Mouse (Mus musculus) heart, postnatal 0 days (tissue): Measurements from ENCODE around the gene Clip3. TPM values are rescaled to one million over a fixed set of nuclear protein-coding genes. Genes with fewer than 3 reads are reported as not detected.

Experiments used
- ATAC-seq: fragments of 200-750 bp; cut with Nextera tagmentation; 2 replicates; pipeline ENCODE4 v1.8.0; 2017; ENCODE audit warnings: low read depth, moderate number of reproducible peaks, moderate library complexity; ENCODE audit not compliant: insufficient read depth
- DNase-seq: peaks from one replicate; pipeline ENCODE4 v3.0.0-alpha.2; 2016; ENCODE audit warnings: low spot score
- H3K27ac ChIP-seq: fragments of 300-500 bp; sonication (generic); 2 replicates; pipeline ENCODE4 v1.5.1; 2014; ENCODE audit warnings: low read depth, mild to moderate bottlenecking
- H3K27me3 ChIP-seq: fragments of 300-500 bp; sonication (generic); 2 replicates; pipeline ENCODE4 v1.6.1; 2014; ENCODE audit warnings: low read length, mixed read lengths; ENCODE audit not compliant: control insufficient read depth, insufficient read depth
- H3K36me3 ChIP-seq: fragments of 300-500 bp; sonication (generic); replicated peaks from 2 replicates; pipeline ENCODE4 v1.6.1; 2014; ENCODE audit warnings: low read length, mixed read lengths; ENCODE audit not compliant: control insufficient read depth, insufficient read depth
- H3K4me1 ChIP-seq: fragments of 300-500 bp; sonication (generic); 2 replicates; pipeline ENCODE4 v1.6.1; 2014; ENCODE audit warnings: antibody characterized with exemption; ENCODE audit not compliant: control insufficient read depth, insufficient read depth
- H3K4me2 ChIP-seq: fragments of 300-500 bp; sonication (generic); 2 replicates; pipeline ENCODE4 v1.6.1; 2014; ENCODE audit warnings: low read depth, mild to moderate bottlenecking, low read length, moderate library complexity
- H3K4me3 ChIP-seq: fragments of 300-500 bp; sonication (generic); 2 replicates; pipeline ENCODE4 v1.5.1; 2014; ENCODE audit warnings: low read depth, low read length
- H3K9ac ChIP-seq: fragments of 300-500 bp; sonication (generic); replicated peaks from 2 replicates; pipeline ENCODE4 v1.6.1; 2014; ENCODE audit warnings: low read depth, low read length, mixed read lengths
- H3K9me3 ChIP-seq: fragments of 300-500 bp; sonication (generic); replicated peaks from 2 replicates; pipeline ENCODE4 v1.6.1; 2016; ENCODE audit warnings: low read length; ENCODE audit not compliant: control insufficient read depth
- CTCF ChIP-seq: IDR thresholded peaks from 2 replicates; pipeline ENCODE4 v1.5.1; 2016; ENCODE audit warnings: antibody characterized with exemption, control low read depth, low read depth
- EP300 ChIP-seq: IDR thresholded peaks from 2 replicates; pipeline ENCODE4 v1.6.1; 2016; ENCODE audit warnings: antibody characterized with exemption, low read depth
- WGBS: fragments of 180-500 bp; shearing (Covaris S2); extraction: QIAGEN DNeasy Blood & Tissue Kit; methylation state at CpG from one replicate; pipeline ENCODE4 v1.1.7; 2014; 5-methylcytosine and 5-hydroxymethylcytosine counted together
- polyA plus RNA-seq: library from polyadenylated mRNA; unstranded; fragments of >200 nt; fragmentation: Nextera tagmentation; extraction: Ambion mirVana; gene quantifications from 2 replicates; pipeline ENCODE4 v1.2.1, GENCODE M21; 2015
- total RNA-seq: library from RNA; depleted of rRNA; stranded (reverse); fragments of >200 nt; gene quantifications from 2 replicates; pipeline ENCODE4 v1.2.3, GENCODE M21; 2014; ENCODE audit warnings: low replicate concordance

Clip3 gene
- total and polyA plus RNA-seq, 2 experiments from 2014 or later: 3.1 to 22.4 TPM

- Histone ChIP-seq H3K36me3 (no peaks in the 10 kb centered on the region), H3K4me1 (peaks cover 19% of the 10 kb centered on the region; the same call in 1 of the 2 replicates), H3K27me3 (no peaks in the 10 kb centered on the region), H3K9ac (no peak overlapping the region), H3K9me3 (no peaks in the 10 kb centered on the region), H3K27ac (no peak overlapping the region), H3K4me2 (no peak overlapping the region), H3K4me3 (no peak overlapping the region)
- no peak for ATAC-seq
- 54% methylated on average over 10 of the region's 10 CpGs for WGBS
- no peak for TF ChIP-seq EP300
- no peak for DNase-seq
These were observed 36.9 kb downstream of the Clip3 start for GRCm38 (mm10) chr7:30328379-30328778.

- 15% methylated on average over 13 of the region's 13 CpGs for WGBS
- DNase-seq: peak; percentile 81
- TF ChIP-seq EP300 (no peak), CTCF (peak; percentile 82)
- Histone ChIP-seq H3K4me3 (0 out of 2 replicates have a peak overlapping the region, but pooled peaks have one; percentile 1), H3K4me1 (peaks cover 26% of the 10 kb centered on the region), H3K4me2 (peak overlapping the region; percentile 34), H3K27ac (no peak overlapping the region), H3K9me3 (no peaks in the 10 kb centered on the region), H3K36me3 (no peaks in the 10 kb centered on the region), H3K9ac (no peak overlapping the region), H3K27me3 (peaks cover 10% of the 10 kb centered on the region)
- peak; percentile 69 for ATAC-seq
These were observed 40.4 kb downstream of the Clip3 start for GRCm38 (mm10) chr7:30331887-30332286.

- WGBS: 51% methylated on average over 18 of the region's 18 CpGs
- no peak for ATAC-seq
- no peaks in the 10 kb centered on the region for H3K9me3 ChIP-seq
These were observed 41.2 kb downstream of the Clip3 start for GRCm38 (mm10) chr7:30332622-30333259.

GRCm38 (mm10) chr7:30333436-30333835, 41.9 kb downstream of the Clip3 start:
- ATAC-seq (peak; percentile 50), DNase-seq (peak; percentile 79)
- H3K36me3 ChIP-seq: no peaks in the 10 kb centered on the region
- H3K4me3 ChIP-seq: no peak overlapping the region
- H3K4me2 ChIP-seq: no peak overlapping the region; the same call in 1 of the 2 replicates
- H3K27me3 ChIP-seq: peaks cover 10% of the 10 kb centered on the region
- H3K27ac ChIP-seq: peak overlapping the region; percentile 16; the same call in 1 of the 2 replicates
- H3K9me3 ChIP-seq: no peaks in the 10 kb centered on the region
- no peak overlapping the region for H3K9ac ChIP-seq
- 7% methylated on average over 4 of the region's 4 CpGs for WGBS
- TF ChIP-seq CTCF (no peak), EP300 (no peak)
- H3K4me1 ChIP-seq: peaks cover 26% of the 10 kb centered on the region

More at GRCm38 (mm10) chr7:30332622-30333259, 41.2 kb downstream of the Clip3 start:
- Histone ChIP-seq H3K9ac (no peak overlapping the region), H3K4me3 (no peak overlapping the region), H3K27ac (peak overlapping the region; percentile 11; the same call in 1 of the 2 replicates), H3K4me2 (peak overlapping the region; percentile 34; the same call in 1 of the 2 replicates), H3K36me3 (no peaks in the 10 kb centered on the region), H3K4me1 (peaks cover 26% of the 10 kb centered on the region), H3K27me3 (peaks cover 10% of the 10 kb centered on the region)
- no peak for DNase-seq
- TF ChIP-seq CTCF (no peak), EP300 (no peak)

GRCm38 (mm10) chr7:30334563-30334962, 43.0 kb downstream of the Clip3 start:
- Histone ChIP-seq H3K4me2 (no peak overlapping the region), H3K9ac (no peak overlapping the region), H3K4me1 (peaks cover 26% of the 10 kb centered on the region), H3K4me3 (no peak overlapping the region), H3K27ac (no peak overlapping the region), H3K9me3 (no peaks in the 10 kb centered on the region), H3K36me3 (no peaks in the 10 kb centered on the region), H3K27me3 (peaks cover 14% of the 10 kb centered on the region)
- ATAC-seq (no peak), DNase-seq (no peak)
- 73% methylated on average over 5 of the region's 5 CpGs for WGBS
- TF ChIP-seq EP300: no peak
- TF ChIP-seq CTCF: no peak

- Histone ChIP-seq H3K36me3 (no peaks in the 10 kb centered on the region), H3K27me3 (peaks cover 14% of the 10 kb centered on the region), H3K4me2 (no peak overlapping the region), H3K9ac (no peak overlapping the region), H3K4me1 (peaks cover 26% of the 10 kb centered on the region), H3K4me3 (no peak overlapping the region), H3K27ac (no peak overlapping the region), H3K9me3 (no peaks in the 10 kb centered on the region)
- no peak for ATAC-seq
- 77% methylated on average over 6 of the region's 6 CpGs for WGBS
- no peak for DNase-seq
- TF ChIP-seq EP300: no peak
These were observed 44.2 kb downstream of the Clip3 start for GRCm38 (mm10) chr7:30335688-30336087.
